ENCODE assay signal across 16 mouse cellular contexts in genomic region chr15:40387746-40388145, GRCm38 (mm10).
DNase-seq lines count a peak whose midpoint lies in the region; ATAC-seq and TF ChIP-seq lines count a peak whose summit lies in the region.
"Had no signal": no experiment of that assay in that cellular context is flagged by ENCODE, and none has a peak within 500 bp of the region (broad histone marks: within the 10 kb centered on the region; RNA-seq: fewer than 3 reads in every experiment).

No protein-coding gene starts in this region.

- H3K27me3 ChIP-seq in lung, embryonic 14.5 days (ENCODE audit: insufficient read depth, low read length): no peaks in the 10 kb centered on the region
- H3K27me3 ChIP-seq in stomach, postnatal 0 days (ENCODE audit: control insufficient read depth, insufficient read depth, low read length): no peaks in the 10 kb centered on the region
- H3K27me3 ChIP-seq: embryonic facial prominence, embryonic 12.5 days; forebrain, embryonic 13.5 days; forebrain, embryonic 15.5 days had no signal

- DNase-seq in cerebellum, postnatal 14 days: peak; percentile 15 to 54
- DNase-seq in cerebellum, adult 11-12 months: no peak
- peak; percentile 16 for DNase-seq in lung, embryonic 14.5 days
- DNase-seq in lung, postnatal 10 days: no peak
- DNase-seq in stomach, postnatal 0 days (ENCODE audit: low spot score): no peak
- DNase-seq: adrenal gland, adult 2 months; adrenal gland, postnatal 10 days; adrenal gland, postnatal 25 days; cerebellum, adult 18-20 months; cerebellum, adult 8-10 months; cerebellum, adult 9-11 months; forebrain, postnatal 0 days had no signal

- no peaks in the 10 kb centered on the region for H3K9me3 ChIP-seq in lung, embryonic 14.5 days (ENCODE audit: low read depth, low read length)
- H3K9me3 ChIP-seq in stomach, postnatal 0 days (ENCODE audit: control insufficient read depth, low read length): no peaks in the 10 kb centered on the region
- H3K9me3 ChIP-seq: embryonic facial prominence, embryonic 10.5 days; embryonic facial prominence, embryonic 12.5 days; forebrain, embryonic 13.5 days; forebrain, embryonic 15.5 days had no signal

- WGBS in lung, embryonic 14.5 days: 34% methylated on average over 2 of the region's 2 CpGs
- 42% methylated on average over 2 of the region's 2 CpGs for WGBS in stomach, postnatal 0 days

- TF ChIP-seq CTCF in lung, embryonic 14.5 days (IDR thresholded peaks at IDR 0.05; ENCODE audit: low read depth): no peak
- no peak for TF ChIP-seq CTCF in stomach, postnatal 0 days (IDR thresholded peaks at IDR 0.05; ENCODE audit: low read depth)

- ATAC-seq in lung, embryonic 14.5 days (ENCODE audit: insufficient read depth): no peak
- no peak for ATAC-seq in stomach, postnatal 0 days (ENCODE audit: low FRiP score, low TSS enrichment)
- ATAC-seq: forebrain, embryonic 13.5 days; forebrain, embryonic 15.5 days; forebrain, postnatal 0 days had no signal

- H3K4me3 ChIP-seq in lung, embryonic 14.5 days (ENCODE audit: low read depth, low read length): no peak overlapping the region
- no peak overlapping the region for H3K4me3 ChIP-seq in stomach, postnatal 0 days (ENCODE audit: low read depth, low read length)
- H3K4me3 ChIP-seq: embryonic facial prominence, embryonic 10.5 days; embryonic facial prominence, embryonic 12.5 days; forebrain, embryonic 13.5 days; forebrain, embryonic 15.5 days had no signal

- TF ChIP-seq EP300 in stomach, postnatal 0 days (optimal IDR thresholded peaks at IDR 0.05): no peak

- H3K36me3 ChIP-seq in lung, embryonic 14.5 days (ENCODE audit: insufficient read depth): no peaks in the 10 kb centered on the region
- H3K36me3 ChIP-seq in stomach, postnatal 0 days (ENCODE audit: control insufficient read depth, insufficient read depth, low read length): no peaks in the 10 kb centered on the region
- H3K36me3 ChIP-seq: embryonic facial prominence, embryonic 10.5 days; embryonic facial prominence, embryonic 12.5 days; forebrain, embryonic 15.5 days had no signal

- H3K4me2 ChIP-seq in lung, embryonic 14.5 days: no peak overlapping the region
- no peak overlapping the region for H3K4me2 ChIP-seq in stomach, postnatal 0 days (replicated peaks; ENCODE audit: low read depth)
- H3K4me2 ChIP-seq: embryonic facial prominence, embryonic 12.5 days; forebrain, embryonic 13.5 days; forebrain, embryonic 15.5 days had no signal

- H3K4me1 ChIP-seq in lung, embryonic 14.5 days (ENCODE audit: insufficient read depth): no peaks in the 10 kb centered on the region
- H3K4me1 ChIP-seq in stomach, postnatal 0 days (replicated peaks; ENCODE audit: control insufficient read depth, insufficient read depth): no peaks in the 10 kb centered on the region
- H3K4me1 ChIP-seq: embryonic facial prominence, embryonic 10.5 days; embryonic facial prominence, embryonic 12.5 days; forebrain, embryonic 13.5 days; forebrain, embryonic 15.5 days had no signal

- no peak overlapping the region for H3K27ac ChIP-seq in lung, embryonic 14.5 days (ENCODE audit: low read depth)
- H3K27ac ChIP-seq in stomach, postnatal 0 days (replicated peaks): no peak overlapping the region
- H3K27ac ChIP-seq: embryonic facial prominence, embryonic 10.5 days; embryonic facial prominence, embryonic 12.5 days; forebrain, embryonic 13.5 days; forebrain, embryonic 15.5 days had no signal

- H3K9ac ChIP-seq in lung, embryonic 14.5 days: no peak overlapping the region
- no peak overlapping the region for H3K9ac ChIP-seq in stomach, postnatal 0 days (ENCODE audit: low read length)
- H3K9ac ChIP-seq: embryonic facial prominence, embryonic 12.5 days; forebrain, embryonic 13.5 days; forebrain, embryonic 15.5 days; forebrain, postnatal 0 days had no signal

Comparison
In these comparisons a context has a peak if more than half of its experiments do, and no peak if none do; other contexts are left out.
1. DNase-seq: peak in cerebellum, postnatal 14 days (2 of 2) and lung, embryonic 14.5 days (single experiment); none in cerebellum, adult 11-12 months (single experiment), lung, postnatal 10 days (single experiment) and stomach, postnatal 0 days (single experiment).